In genomic region chrX:74245687-74246086, GRCm38 (mm10) we compare ENCODE assay signal across 8 mouse cellular contexts. TPM values are rescaled to one million over a fixed set of nuclear protein-coding genes. Genes with fewer than 3 reads are reported as not detected.
DNase-seq lines count a peak whose midpoint lies in the region; ATAC-seq and TF ChIP-seq lines count a peak whose summit lies in the region.

No protein-coding gene starts in this region.

- H3K4me3 ChIP-seq in embryonic facial prominence, embryonic 12.5 days: peak overlapping the region; percentile 57
- H3K4me3 ChIP-seq in heart, adult 2 months: peak overlapping the region; percentile 60
- H3K4me3 ChIP-seq in limb, embryonic 14.5 days (replicated peaks; ENCODE audit: low read length): peak overlapping the region; percentile 55
- H3K4me3 ChIP-seq in midbrain, embryonic 15.5 days: peak overlapping the region; percentile 57

- TF ChIP-seq CTCF in heart, adult 2 months (IDR thresholded peaks at IDR 0.05): no peak

- peaks cover 23% of the 10 kb centered on the region for H3K36me3 ChIP-seq in embryonic facial prominence, embryonic 12.5 days
- no peaks in the 10 kb centered on the region for H3K36me3 ChIP-seq in heart, adult 2 months (ENCODE audit: control insufficient read depth, insufficient read depth, low read length)
- H3K36me3 ChIP-seq in limb, embryonic 14.5 days (ENCODE audit: control insufficient read depth, insufficient read depth, low read length): peaks cover 29% of the 10 kb centered on the region
- 0 out of 2 replicates have a peak, but pooled peaks cover 9% of the 10 kb centered on the region for H3K36me3 ChIP-seq in midbrain, embryonic 15.5 days (replicated peaks)

- H3K79me2 ChIP-seq in heart, adult 2 months (replicated peaks; ENCODE audit: control insufficient read depth, insufficient read depth, low read length): no peaks in the 10 kb centered on the region

- 0 out of 2 replicates have a peak, but pooled peaks have one; percentile 8 for TF ChIP-seq EP300 in heart, adult 2 months (IDR thresholded peaks at IDR 0.05; ENCODE audit: insufficient read depth, low read depth, low read length)

- H3K27ac ChIP-seq in embryonic facial prominence, embryonic 12.5 days: peak overlapping the region; percentile 92
- H3K27ac ChIP-seq in heart, adult 2 months: peak overlapping the region; percentile 91
- H3K27ac ChIP-seq in limb, embryonic 14.5 days (replicated peaks; ENCODE audit: low read depth, low read length): peak overlapping the region; percentile 92
- peak overlapping the region; percentile 89 for H3K27ac ChIP-seq in midbrain, embryonic 15.5 days

- WGBS in embryonic facial prominence, embryonic 12.5 days: 24% methylated on average over 21 of the region's 21 CpGs
- 29% methylated on average over 21 of the region's 21 CpGs for WGBS in heart, adult 2 months
- 29% methylated on average over 14 of the region's 21 CpGs for WGBS in limb, embryonic 14.5 days
- 24% methylated on average over 21 of the region's 21 CpGs for WGBS in midbrain, embryonic 15.5 days

- H3K4me1 ChIP-seq in embryonic facial prominence, embryonic 12.5 days: peaks cover 8% of the 10 kb centered on the region; the same call in 1 of the 2 replicates
- peaks cover 3% of the 10 kb centered on the region for H3K4me1 ChIP-seq in heart, adult 2 months (ENCODE audit: control insufficient read depth, insufficient read depth, low read length)
- no peaks in the 10 kb centered on the region for H3K4me1 ChIP-seq in limb, embryonic 14.5 days (ENCODE audit: control insufficient read depth, insufficient read depth, low read length)
- peaks cover 19% of the 10 kb centered on the region for H3K4me1 ChIP-seq in midbrain, embryonic 15.5 days

- peak; percentile 32; the same call in 1 of the 2 replicates for ATAC-seq in embryonic facial prominence, embryonic 12.5 days (ENCODE audit: insufficient number of reproducible peaks, insufficient read depth, low FRiP score, low TSS enrichment)
- peak; percentile 47 for ATAC-seq in limb, embryonic 14.5 days (ENCODE audit: low FRiP score, low read depth)
- ATAC-seq in midbrain, embryonic 15.5 days (replicated peaks): peak; percentile 65

- peak; percentile 73 for TF ChIP-seq POLR2A in heart, adult 2 months (IDR thresholded peaks at IDR 0.05; ENCODE audit: insufficient read depth, low read depth, low read length)
- no peak for TF ChIP-seq POLR2A in limb, embryonic 14.5 days (IDR thresholded peaks at IDR 0.05; ENCODE audit: borderline replicate concordance, extremely low read depth, insufficient read depth, insufficient read length)

- intact Hi-C loops in heart, adult 2 months (cut with DNase I): loop anchor here (2.0 to 10.0 kb wide), 6 partner anchors 37 to 279 kb away; partner anchors contain the start of genes Dnase1l1, G6pdx, Hcfc1 and Irak1

- H3K9ac ChIP-seq in embryonic facial prominence, embryonic 12.5 days: peak overlapping the region; percentile 80
- H3K9ac ChIP-seq in heart, adult 2 months (ENCODE audit: low read depth, low read length): peak overlapping the region; percentile 57
- H3K9ac ChIP-seq in limb, embryonic 14.5 days (ENCODE audit: low read depth, low read length, severe bottlenecking): peak overlapping the region; percentile 82
- peak overlapping the region; percentile 58 for H3K9ac ChIP-seq in midbrain, embryonic 15.5 days

- peak overlapping the region; percentile 59 for H3K4me2 ChIP-seq in embryonic facial prominence, embryonic 12.5 days (replicated peaks)
- H3K4me2 ChIP-seq in limb, embryonic 14.5 days (replicated peaks; ENCODE audit: low read depth, low read length, severe bottlenecking): peak overlapping the region; percentile 60
- peak overlapping the region; percentile 57 for H3K4me2 ChIP-seq in midbrain, embryonic 15.5 days

- peak; percentile 88 for DNase-seq in 3134 (ENCODE audit: extremely low read depth, insufficient read length, low spot score)
- DNase-seq in adrenal gland, postnatal 10 days: peak; percentile 82
- DNase-seq in heart, adult 2 months: peak; percentile 86 to 89
- peak; percentile 49 to 58 for DNase-seq in kidney, adult 8-10 months
- DNase-seq in limb, embryonic 14.5 days (ENCODE audit: low spot score): peak; percentile 77
- DNase-seq in spleen, postnatal 14 days (ENCODE audit: low spot score in 2 of 2): peak; percentile 38 to 60

- H3K27me3 ChIP-seq in embryonic facial prominence, embryonic 12.5 days: no peaks in the 10 kb centered on the region
- H3K27me3 ChIP-seq in heart, adult 2 months (ENCODE audit: control insufficient read depth, insufficient read depth, low read length): no peaks in the 10 kb centered on the region
- no peaks in the 10 kb centered on the region for H3K27me3 ChIP-seq in limb, embryonic 14.5 days (ENCODE audit: control insufficient read depth, insufficient read depth, low read length)
- H3K27me3 ChIP-seq in midbrain, embryonic 15.5 days (replicated peaks): no peaks in the 10 kb centered on the region

- no peaks in the 10 kb centered on the region for H3K9me3 ChIP-seq in embryonic facial prominence, embryonic 12.5 days
- H3K9me3 ChIP-seq in limb, embryonic 14.5 days (ENCODE audit: control insufficient read depth, low read length): no peaks in the 10 kb centered on the region
- no peaks in the 10 kb centered on the region for H3K9me3 ChIP-seq in midbrain, embryonic 15.5 days

RNA-seq across cellular contexts. Expression of gene Flna, which starts 3.9 kb away (rescaled TPM):
- total RNA-seq in adrenal gland, postnatal 10 days (2021): 100 to 1,000 TPM; 151 to 183 TPM
- 359 and 360 TPM in 2 replicates for polyA plus RNA-seq in embryonic facial prominence, embryonic 12.5 days (2016; fragmentation: Nextera tagmentation; extraction: Ambion mirVana)
- 100 to 1,000 TPM in 1 of 2 experiments, 10 to 100 TPM in 1; 87.4 to 104 TPM for total RNA-seq in heart, adult 2 months (2021)
- 218 and 243 TPM in 2 replicates for polyA plus RNA-seq in heart, adult 2 months (2012; rRNA removed)
- polyA plus RNA-seq in limb, embryonic 14.5 days (2012; rRNA removed): 573 and 611 TPM in 2 replicates
- 335 and 363 TPM in 2 replicates for polyA plus RNA-seq in limb, embryonic 14.5 days (2014; fragmentation: Nextera tagmentation; extraction: Ambion mirVana)
- polyA plus RNA-seq in midbrain, embryonic 15.5 days (2015; fragmentation: Nextera tagmentation; extraction: Ambion mirVana): 92.6 and 96.4 TPM in 2 replicates

RNA-seq across cellular contexts. Expression of gene Emd, which starts 8.8 kb away (rescaled TPM):
- 10 to 100 TPM; 38.0 to 45.0 TPM for total RNA-seq in adrenal gland, postnatal 10 days (2021)
- 21.9 and 24.4 TPM in 2 replicates for polyA plus RNA-seq in embryonic facial prominence, embryonic 12.5 days (2016; fragmentation: Nextera tagmentation; extraction: Ambion mirVana)
- total RNA-seq in heart, adult 2 months (2021): 10 to 100 TPM; 33.8 to 37.6 TPM
- 49.5 and 75.7 TPM in 2 replicates for polyA plus RNA-seq in heart, adult 2 months (2012; rRNA removed)
- 107 and 143 TPM in 2 replicates for polyA plus RNA-seq in limb, embryonic 14.5 days (2012; rRNA removed)
- 28.0 and 30.4 TPM in 2 replicates for polyA plus RNA-seq in limb, embryonic 14.5 days (2014; fragmentation: Nextera tagmentation; extraction: Ambion mirVana)
- 16.0 and 17.7 TPM in 2 replicates for polyA plus RNA-seq in midbrain, embryonic 15.5 days (2015; fragmentation: Nextera tagmentation; extraction: Ambion mirVana)

RNA-seq across cellular contexts. Expression of gene Rpl10, which starts 24.9 kb away (rescaled TPM):
- total RNA-seq in adrenal gland, postnatal 10 days (2021): 100 to 1,000 TPM; 377 to 392 TPM
- 745 and 775 TPM in 2 replicates for polyA plus RNA-seq in embryonic facial prominence, embryonic 12.5 days (2016; fragmentation: Nextera tagmentation; extraction: Ambion mirVana)
- 100 to 1,000 TPM; 200 to 274 TPM for total RNA-seq in heart, adult 2 months (2021)
- 593 and 754 TPM in 2 replicates for polyA plus RNA-seq in heart, adult 2 months (2012; rRNA removed)
- 2,306 and 2,672 TPM in 2 replicates for polyA plus RNA-seq in limb, embryonic 14.5 days (2012; rRNA removed)
- polyA plus RNA-seq in limb, embryonic 14.5 days (2014; fragmentation: Nextera tagmentation; extraction: Ambion mirVana): 939 and 993 TPM in 2 replicates
- polyA plus RNA-seq in midbrain, embryonic 15.5 days (2015; fragmentation: Nextera tagmentation; extraction: Ambion mirVana): 402 and 414 TPM in 2 replicates

RNA-seq across cellular contexts. Expression of gene Taz, which starts 36.0 kb away (rescaled TPM):
- total RNA-seq in adrenal gland, postnatal 10 days (2021): 10 to 100 TPM; 57.6 to 90.8 TPM
- 84.4 and 85.7 TPM in 2 replicates for polyA plus RNA-seq in embryonic facial prominence, embryonic 12.5 days (2016; fragmentation: Nextera tagmentation; extraction: Ambion mirVana)
- total RNA-seq in heart, adult 2 months (2021): 10 to 100 TPM; 45.6 to 47.4 TPM
- polyA plus RNA-seq in heart, adult 2 months (2012; rRNA removed): 93.5 and 103 TPM in 2 replicates
- polyA plus RNA-seq in limb, embryonic 14.5 days (2012; rRNA removed): 99.7 and 116 TPM in 2 replicates
- polyA plus RNA-seq in limb, embryonic 14.5 days (2014; fragmentation: Nextera tagmentation; extraction: Ambion mirVana): 64.0 and 70.6 TPM in 2 replicates
- 86.8 and 90.3 TPM in 2 replicates for polyA plus RNA-seq in midbrain, embryonic 15.5 days (2015; fragmentation: Nextera tagmentation; extraction: Ambion mirVana)

RNA-seq across cellular contexts. Expression of gene Dnase1l1, which starts 36.5 kb away (rescaled TPM):
- 10 to 100 TPM; 10.5 to 19.1 TPM for total RNA-seq in adrenal gland, postnatal 10 days (2021)
- 9.1 and 9.6 TPM in 2 replicates for polyA plus RNA-seq in embryonic facial prominence, embryonic 12.5 days (2016; fragmentation: Nextera tagmentation; extraction: Ambion mirVana)
- 10 to 100 TPM; 15.4 to 19.7 TPM for total RNA-seq in heart, adult 2 months (2021)
- 21.2 and 33.2 TPM in 2 replicates for polyA plus RNA-seq in heart, adult 2 months (2012; rRNA removed)
- polyA plus RNA-seq in limb, embryonic 14.5 days (2012; rRNA removed): 20.2 and 24.3 TPM in 2 replicates
- polyA plus RNA-seq in limb, embryonic 14.5 days (2014; fragmentation: Nextera tagmentation; extraction: Ambion mirVana): 12.8 and 14.4 TPM in 2 replicates
- polyA plus RNA-seq in midbrain, embryonic 15.5 days (2015; fragmentation: Nextera tagmentation; extraction: Ambion mirVana): 2.9 and 5.2 TPM in 2 replicates

Comparison
In these comparisons a context has a peak if more than half of its experiments do, and no peak if none do; other contexts are left out.
1. Peak in every context shown above with its lines: DNase-seq, ATAC-seq, H3K4me3 ChIP-seq and H3K27ac ChIP-seq.